Mouse (Mus musculus) G1E (cell line): ENCODE measurements around the gene Ubr4. TPM values are rescaled to one million over a fixed set of nuclear protein-coding genes. Genes with fewer than 3 reads are reported as not detected.

Experiments used
- ATAC-seq: 2 replicates; pipeline ENCODE4 v1.8.0; 2016; ENCODE audit warnings: mild to moderate bottlenecking; ENCODE audit not compliant: insufficient number of reproducible peaks, poor library complexity, low FRiP score, severe bottlenecking; ENCODE audit errors: extremely low read depth
- DNase-seq: peaks from one replicate; pipeline ENCODE4 v3.0.0; 2012; ENCODE audit warnings: low spot score
- H3K27me3 ChIP-seq: 2 replicates; pipeline ENCODE4 v1.6.1; 2012; ENCODE audit warnings: mild to moderate bottlenecking, low read length, inconsistent platforms; ENCODE audit not compliant: insufficient read depth
- H3K36me3 ChIP-seq: replicated peaks from 2 replicates; pipeline ENCODE3; 2012; ENCODE audit warnings: mild to moderate bottlenecking, inconsistent platforms
- H3K4me1 ChIP-seq: 2 replicates; pipeline ENCODE4 v1.6.1; 2012; ENCODE audit warnings: low read depth, low read length, inconsistent platforms, mixed read lengths; ENCODE audit not compliant: insufficient read depth
- H3K4me3 ChIP-seq: 2 replicates; pipeline ENCODE4 v1.5.1; 2012; ENCODE audit warnings: low read depth, mild to moderate bottlenecking, inconsistent platforms, low read length, moderate library complexity, mixed read lengths
- H3K9me3 ChIP-seq: replicated peaks from 2 replicates; pipeline ENCODE4 v1.6.1; 2012; ENCODE audit warnings: inconsistent platforms
- CTCF ChIP-seq: IDR thresholded peaks from 2 replicates; pipeline ENCODE4 v1.5.1; 2012; ENCODE audit warnings: low read depth, low read length, inconsistent platforms, mixed read lengths
- GATA1 ChIP-seq: IDR thresholded peaks from 2 replicates; pipeline ENCODE4 v1.6.1; 2012; ENCODE audit warnings: borderline replicate concordance, low read length, inconsistent platforms, mixed read lengths
- GATA2 ChIP-seq: IDR thresholded peaks from 2 replicates; pipeline ENCODE4 v1.6.1; 2012; ENCODE audit warnings: low read depth, low read length, inconsistent platforms, borderline replicate concordance
- POLR2AphosphoS5 ChIP-seq: IDR thresholded peaks from 2 replicates; pipeline ENCODE4 v1.6.1; 2012; ENCODE audit warnings: low read depth, low read length, inconsistent platforms; ENCODE audit not compliant: insufficient replicate concordance
- TAL1 ChIP-seq: conservative IDR thresholded peaks from 2 replicates; pipeline ENCODE4 v1.6.1; 2012; ENCODE audit warnings: low read depth, low read length, inconsistent platforms, mixed read lengths
- polyA plus RNA-seq: library from polyadenylated mRNA; stranded (reverse); fragments of >175 nt; gene quantifications from 2 replicates; pipeline ENCODE4 v1.2.3, GENCODE M21; 2012
- total RNA-seq, 2 experiments: library from RNA; stranded (forward) in 1 of 2; stranded (reverse) in 1 of 2; fragments of 200-1000 nt in 1 of 2; fragments of >200 nt in 1 of 2; fragmentation: Nextera tagmentation in 1 of 2; gene quantifications; 2 replicates each; pipeline ENCODE4 v1.2.3; 2014 to 2017

Ubr4 gene
- total and polyA plus RNA-seq, 3 experiments, result 62.2 to 393 (median 132) TPM

DNA sequence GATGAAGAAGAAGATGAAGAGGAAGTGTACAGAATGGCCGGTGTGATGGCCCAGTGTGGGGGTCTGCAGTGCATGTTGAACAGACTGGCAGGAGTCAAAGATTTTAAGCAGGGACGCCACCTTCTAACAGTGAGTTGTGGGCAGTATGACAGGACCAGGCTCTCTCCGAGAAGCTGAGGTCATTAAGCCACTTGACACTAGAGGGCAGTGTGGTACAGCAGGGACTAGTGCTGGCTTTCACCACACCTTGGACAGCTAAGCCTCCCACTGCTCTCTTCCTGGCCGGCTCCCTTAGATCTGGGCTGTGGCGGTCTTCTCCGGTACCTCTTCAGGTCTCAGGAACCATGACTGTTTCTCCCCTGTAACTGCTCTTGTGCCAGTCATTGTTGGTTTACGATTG is 117.8 kb downstream of the Ubr4 start:
- peak; percentile 66; the same call in 1 of the 2 replicates for ATAC-seq
- Histone ChIP-seq H3K4me1 (no peaks in the 10 kb centered on the region), H3K9me3 (no peaks in the 10 kb centered on the region), H3K4me3 (no peak overlapping the region), H3K27me3 (no peaks in the 10 kb centered on the region), H3K36me3 (peaks cover 99% of the 10 kb centered on the region)
- peak; percentile 70 for DNase-seq
- TF ChIP-seq GATA2 (no peak), CTCF (peak; percentile 79)

DNA sequence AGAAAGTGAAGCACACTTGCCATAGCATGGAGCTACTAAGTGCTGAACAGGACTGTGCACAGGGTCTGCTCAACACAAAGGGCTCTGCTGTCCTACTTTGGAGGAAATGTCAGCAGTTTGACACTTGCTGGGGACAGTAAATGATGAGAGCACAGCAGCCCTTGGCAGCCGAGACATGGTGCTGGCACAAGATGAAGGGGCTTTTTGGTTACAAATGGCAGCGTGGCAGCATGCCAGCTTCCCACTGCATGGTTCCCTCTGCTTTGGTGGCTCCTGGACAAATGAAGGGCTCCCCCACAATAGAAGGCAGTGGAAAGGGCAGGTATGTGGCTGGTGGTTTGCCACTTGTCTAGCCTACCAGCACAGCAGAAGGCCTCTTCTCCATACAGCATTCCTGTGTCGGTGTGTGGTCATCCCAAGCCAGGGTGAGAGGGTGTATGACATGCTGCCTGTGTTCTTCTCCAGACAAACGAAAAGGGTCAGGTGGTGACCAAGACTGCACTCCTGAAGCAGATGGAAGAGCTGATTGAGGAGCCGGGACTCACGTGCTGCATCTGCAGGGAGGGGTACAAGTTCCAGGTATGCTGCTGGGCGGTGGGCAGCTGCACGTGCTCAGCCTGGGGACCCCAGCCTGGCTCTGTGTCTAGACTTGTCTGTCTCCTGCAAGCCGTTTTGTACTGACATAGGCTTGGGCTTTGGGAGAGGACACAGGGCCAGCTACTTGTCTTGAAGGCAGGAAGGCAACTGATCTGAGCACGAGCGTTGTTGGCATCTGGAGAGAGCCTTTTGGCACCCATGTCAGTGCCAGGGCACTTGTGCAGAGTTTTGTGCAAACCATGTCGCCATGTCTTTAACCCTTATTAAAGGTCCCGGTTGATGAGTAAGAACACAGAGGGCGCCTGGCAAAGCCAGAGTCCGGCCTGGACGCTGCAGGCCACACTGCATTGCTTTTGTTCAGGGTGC is 124.5 kb downstream of the Ubr4 start:
- DNase-seq, result no peak
- peaks cover 100% of the 10 kb centered on the region for H3K36me3 ChIP-seq
- no peaks in the 10 kb centered on the region for H3K27me3 ChIP-seq
- ATAC-seq, result no peak
- TF ChIP-seq POLR2AphosphoS5, result no peak
- TF ChIP-seq GATA2, result no peak
- no peaks in the 10 kb centered on the region for H3K4me1 ChIP-seq
- no peaks in the 10 kb centered on the region for H3K9me3 ChIP-seq
- no peak overlapping the region for H3K4me3 ChIP-seq

DNA sequence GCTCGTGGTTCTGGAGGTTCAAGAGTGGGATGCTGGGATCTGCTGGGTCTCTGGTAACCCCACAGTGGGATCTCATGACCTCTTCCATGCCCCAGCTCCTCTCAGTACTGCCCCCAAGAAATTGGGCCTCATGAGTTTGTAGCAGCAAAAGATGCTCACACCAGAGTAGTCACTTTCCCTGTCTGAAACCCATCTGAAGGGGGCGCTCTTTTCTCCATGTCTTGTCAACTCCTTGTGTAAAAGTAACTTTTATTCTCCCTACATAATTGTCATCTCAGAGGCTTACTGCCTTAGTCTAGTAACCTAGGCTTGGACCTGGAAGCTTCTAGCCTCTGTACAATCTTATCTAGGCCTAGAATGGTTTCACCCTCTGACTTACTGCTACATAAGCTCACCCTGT is 125.6 kb downstream of the Ubr4 start:
- Histone ChIP-seq H3K4me1 (no peaks in the 10 kb centered on the region), H3K4me3 (no peak overlapping the region), H3K27me3 (no peaks in the 10 kb centered on the region), H3K9me3 (no peaks in the 10 kb centered on the region), H3K36me3 (peaks cover 100% of the 10 kb centered on the region)
- TF ChIP-seq GATA1 (no peak), CTCF (no peak), POLR2AphosphoS5 (no peak), GATA2 (no peak), TAL1 (no peak)
- ATAC-seq, result no peak
- DNase-seq, result no peak

DNA sequence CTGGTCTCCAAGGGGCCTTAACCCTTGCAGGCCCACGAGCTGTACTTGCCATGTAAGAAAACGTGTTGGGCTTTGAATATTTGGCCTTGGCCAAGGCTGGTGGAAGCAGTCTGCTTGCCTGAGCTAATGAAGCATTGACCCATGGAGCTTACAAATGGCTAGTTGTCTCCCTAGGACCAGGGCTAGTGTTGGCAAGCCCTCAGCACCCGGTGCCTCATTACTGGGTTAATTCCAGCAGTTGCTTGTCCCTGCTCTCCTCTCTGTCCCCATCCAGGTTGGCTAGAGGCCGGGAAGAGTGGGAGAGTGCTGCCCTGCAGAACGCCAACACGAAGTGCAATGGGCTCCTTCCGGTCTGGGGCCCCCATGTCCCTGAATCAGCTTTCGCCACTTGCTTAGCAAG is 126.8 kb downstream of the Ubr4 start:
- H3K27me3 ChIP-seq, result no peaks in the 10 kb centered on the region
- no peaks in the 10 kb centered on the region for H3K9me3 ChIP-seq
- H3K4me3 ChIP-seq, result no peak overlapping the region
- no peak for TF ChIP-seq POLR2AphosphoS5
- no peak for TF ChIP-seq GATA2
- peaks cover 100% of the 10 kb centered on the region for H3K36me3 ChIP-seq
- DNase-seq (no peak), ATAC-seq (no peak)
- no peaks in the 10 kb centered on the region for H3K4me1 ChIP-seq

DNA sequence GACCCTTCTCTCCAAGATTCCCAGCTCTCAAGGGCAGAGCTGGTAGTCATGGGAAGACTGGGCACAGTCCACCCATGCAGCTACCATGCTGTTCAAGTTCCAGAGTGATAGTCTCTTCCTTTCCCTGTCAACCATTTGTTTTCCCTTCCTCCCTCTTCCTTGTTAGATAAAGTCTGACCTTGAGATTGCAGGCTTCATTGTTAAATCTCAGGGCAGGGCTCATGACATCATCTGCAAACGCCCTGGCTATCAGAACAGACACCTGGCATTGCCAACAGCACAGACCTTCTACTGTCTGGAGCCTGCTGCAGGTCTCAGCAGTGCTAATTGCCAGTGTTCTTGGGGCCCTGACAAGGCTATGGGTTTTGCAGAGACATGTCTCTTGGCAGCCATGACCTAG is 129.0 kb downstream of the Ubr4 start:
- H3K4me1 ChIP-seq, result no peaks in the 10 kb centered on the region
- H3K4me3 ChIP-seq, result no peak overlapping the region
- no peak for ATAC-seq
- no peak for DNase-seq
- TF ChIP-seq TAL1, result no peak
- TF ChIP-seq CTCF, result no peak
- TF ChIP-seq GATA1, result no peak
- no peak for TF ChIP-seq GATA2
- TF ChIP-seq POLR2AphosphoS5, result no peak
- no peaks in the 10 kb centered on the region for H3K27me3 ChIP-seq
- peaks cover 100% of the 10 kb centered on the region for H3K36me3 ChIP-seq
- no peaks in the 10 kb centered on the region for H3K9me3 ChIP-seq

DNA sequence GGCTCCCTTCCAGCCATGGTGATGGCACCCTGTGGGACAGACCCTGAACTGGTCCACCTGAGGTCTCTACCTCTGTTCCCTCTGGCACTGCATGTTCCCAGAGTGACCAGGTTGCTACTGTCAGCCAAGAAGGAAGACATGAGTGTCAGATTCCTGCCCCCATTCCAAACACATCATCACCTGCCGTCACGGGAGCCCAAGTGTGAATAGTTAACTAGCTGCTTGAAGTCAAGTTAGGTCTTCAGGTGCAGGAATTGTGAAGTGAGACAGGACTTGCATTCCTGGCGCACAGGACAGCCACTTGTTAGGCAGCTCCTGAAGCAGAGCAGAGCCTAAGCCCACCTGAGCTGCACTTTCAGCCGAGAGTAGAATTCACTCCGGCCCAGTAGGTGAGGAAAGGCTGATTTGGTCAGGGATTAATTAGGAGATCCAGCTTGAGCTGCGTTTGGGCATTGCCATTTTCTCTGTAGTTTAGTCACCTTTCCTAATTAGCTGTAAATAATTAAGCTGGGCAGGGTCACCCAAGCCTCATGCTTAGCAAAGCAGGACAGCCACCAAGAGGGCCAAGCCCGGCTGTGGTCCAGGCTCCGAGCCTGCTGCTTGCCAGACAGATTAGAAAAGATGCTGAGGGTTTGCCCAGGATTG is 131.2 kb downstream of the Ubr4 start:
- Histone ChIP-seq H3K27me3 (no peaks in the 10 kb centered on the region), H3K4me1 (no peaks in the 10 kb centered on the region), H3K9me3 (no peaks in the 10 kb centered on the region), H3K36me3 (peaks cover 100% of the 10 kb centered on the region), H3K4me3 (no peak overlapping the region)
- DNase-seq (no peak), ATAC-seq (no peak; the same call in 1 of the 2 replicates)
- no peak for TF ChIP-seq POLR2AphosphoS5
- no peak for TF ChIP-seq GATA2
- TF ChIP-seq TAL1, result no peak
- no peak for TF ChIP-seq CTCF
- TF ChIP-seq GATA1, result no peak
